Mouse (Mus musculus) MEL (cell line): ENCODE measurements around the gene Nek10. TPM values are rescaled to one million over a fixed set of nuclear protein-coding genes. Genes with fewer than 3 reads are reported as not detected.
A peak's percentile ranks its signal among the peaks of the same experiment; 100 is the strongest.

Experiments
- DNase-seq: peaks from one replicate; pipeline ENCODE4 v3.0.0; 2011; ENCODE audit warnings: low read depth, low spot score
- H3K27ac ChIP-seq: 2 replicates; pipeline ENCODE4 v1.5.1; 2012; ENCODE audit warnings: low read depth, mild to moderate bottlenecking, control low read depth, low read length, moderate library complexity; ENCODE audit not compliant: control insufficient read depth
- H3K27me3 ChIP-seq, 2 experiments: fragments of 150-350 bp in 1 of 2; sonication (generic) in 1 of 2; 2 replicates each; pipeline ENCODE4 v1.6.1; 2012; ENCODE audit warnings: low read length in 2 of 2, mild to moderate bottlenecking in 2 of 2, improper control_type of control experiment in 1 of 2, moderate library complexity in 1 of 2; ENCODE audit not compliant: insufficient read depth in 2 of 2, control insufficient read depth in 1 of 2
- H3K36me3 ChIP-seq, 2 experiments: 2 replicates each; pipeline ENCODE4 v1.6.1; 2012 to 2014; ENCODE audit warnings: low read length in 2 of 2, improper control_type of control experiment in 1 of 2, inconsistent platforms in 1 of 2, mild to moderate bottlenecking in 1 of 2; ENCODE audit not compliant: insufficient read depth in 2 of 2, control insufficient read depth in 1 of 2
- H3K4me1 ChIP-seq, 2 experiments: fragments of 150-350 bp in 1 of 2; sonication (generic) in 1 of 2; 2 replicates each; pipeline ENCODE4 v1.6.1; 2012; ENCODE audit warnings: low read length in 2 of 2, improper control_type of control experiment in 1 of 2, mild to moderate bottlenecking in 1 of 2; ENCODE audit not compliant: insufficient read depth in 2 of 2, control insufficient read depth in 1 of 2
- H3K4me3 ChIP-seq, 2 experiments: fragments of 150-350 bp in 1 of 2; sonication (generic) in 1 of 2; 2 replicates each; pipeline ENCODE4 v1.5.1; 2012; ENCODE audit warnings: low read depth in 2 of 2, low read length in 2 of 2, mild to moderate bottlenecking in 2 of 2, moderate library complexity in 2 of 2, control low read depth in 1 of 2, improper control_type of control experiment in 1 of 2; ENCODE audit not compliant: control insufficient read depth in 1 of 2, insufficient read depth in 1 of 2
- H3K79me2 ChIP-seq: 2 replicates; pipeline ENCODE4 v1.6.1; 2012; ENCODE audit warnings: mild to moderate bottlenecking, low read length, moderate library complexity; ENCODE audit not compliant: control insufficient read depth, poor library complexity, insufficient read depth
- H3K9ac ChIP-seq: 2 replicates; pipeline ENCODE4 v1.6.1; 2012; ENCODE audit warnings: low read depth, mild to moderate bottlenecking, control low read depth, low read length, moderate library complexity; ENCODE audit not compliant: control insufficient read depth, poor library complexity, severe bottlenecking
- H3K9me3 ChIP-seq: fragments of 150-350 bp; sonication (generic); replicated peaks from 2 replicates; pipeline ENCODE4 v1.6.1; 2012; ENCODE audit warnings: mild to moderate bottlenecking, low read length, improper control_type of control experiment, moderate library complexity; ENCODE audit not compliant: insufficient read depth
- CTCF ChIP-seq, 3 experiments: IDR thresholded peaks in 2 of 3; conservative IDR thresholded peaks in 1 of 3; 2 replicates each; pipeline ENCODE4 v1.5.1; 2011 to 2012; ENCODE audit warnings: low read length in 3 of 3, low read depth in 2 of 3, mild to moderate bottlenecking in 2 of 3, improper control_type of control experiment in 1 of 3, inconsistent platforms in 1 of 3, mixed read lengths in 1 of 3, moderate library complexity in 1 of 3; ENCODE audit not compliant: control insufficient read depth in 1 of 3, insufficient read depth in 1 of 3, poor library complexity in 1 of 3, severe bottlenecking in 1 of 3
- GABPA ChIP-seq: IDR thresholded peaks from 2 replicates; pipeline ENCODE4 v1.6.1; 2012; ENCODE audit warnings: low read depth, mild to moderate bottlenecking, inconsistent platforms, low read length, improper control_type of control experiment, moderate library complexity
- HCFC1 ChIP-seq: IDR thresholded peaks from 2 replicates; pipeline ENCODE4 v1.6.1; 2012; ENCODE audit warnings: low read depth, mild to moderate bottlenecking, inconsistent platforms, low read length, improper control_type of control experiment, moderate library complexity
- JUND ChIP-seq: IDR thresholded peaks from 2 replicates; pipeline ENCODE4 v1.6.1; 2011; ENCODE audit warnings: low read depth, mild to moderate bottlenecking, improper control_type of control experiment, low read length
- MAFK ChIP-seq: IDR thresholded peaks from 2 replicates; pipeline ENCODE4 v1.6.1; 2011; ENCODE audit warnings: low read depth, mild to moderate bottlenecking, low read length, improper control_type of control experiment, borderline replicate concordance
- MXI1 ChIP-seq: IDR thresholded peaks from 2 replicates; pipeline ENCODE4 v1.6.1; 2011; ENCODE audit warnings: mild to moderate bottlenecking, low read depth, low read length, improper control_type of control experiment
- MYB ChIP-seq: IDR thresholded peaks from 2 replicates; pipeline ENCODE4 v1.6.1; 2011; ENCODE audit warnings: mild to moderate bottlenecking, low read depth, low read length, improper control_type of control experiment
- NELFE ChIP-seq: IDR thresholded peaks from 2 replicates; pipeline ENCODE4 v1.6.1; 2011; ENCODE audit warnings: low read depth, low read length, improper control_type of control experiment
- NRF1 ChIP-seq: IDR thresholded peaks from 2 replicates; pipeline ENCODE4 v1.6.1; 2014; ENCODE audit warnings: low read depth, mild to moderate bottlenecking, inconsistent platforms, low read length, improper control_type of control experiment, moderate library complexity; ENCODE audit not compliant: poor library complexity, insufficient read depth, severe bottlenecking
- POLR2A ChIP-seq, 2 experiments: IDR thresholded peaks; 2 replicates each; pipeline ENCODE4 v1.6.1; 2011 to 2012; ENCODE audit warnings: low read length in 2 of 2, mild to moderate bottlenecking in 2 of 2, control low read depth in 1 of 2, improper control_type of control experiment in 1 of 2, low read depth in 1 of 2, moderate library complexity in 1 of 2; ENCODE audit not compliant: control insufficient read depth in 1 of 2, insufficient read depth in 1 of 2, poor library complexity in 1 of 2
- POLR2AphosphoS5 ChIP-seq: IDR thresholded peaks from 2 replicates; pipeline ENCODE4 v1.6.1; 2012; ENCODE audit warnings: low read depth, borderline replicate concordance, mild to moderate bottlenecking, inconsistent platforms, low read length, moderate library complexity, mixed read lengths
- RAD21 ChIP-seq: IDR thresholded peaks from 2 replicates; pipeline ENCODE4 v1.6.1; 2011; ENCODE audit warnings: mild to moderate bottlenecking, low read depth, low read length, improper control_type of control experiment
- RCOR1 ChIP-seq: IDR thresholded peaks from 2 replicates; pipeline ENCODE4 v1.6.1; 2012; ENCODE audit warnings: low read depth, mild to moderate bottlenecking, inconsistent platforms, low read length, improper control_type of control experiment
- SIN3A ChIP-seq: IDR thresholded peaks from 2 replicates; pipeline ENCODE4 v1.6.1; 2012; ENCODE audit warnings: low read length, improper control_type of control experiment, inconsistent platforms
- SMC3 ChIP-seq: IDR thresholded peaks from 2 replicates; pipeline ENCODE4 v1.6.1; 2011; ENCODE audit warnings: low read depth, low read length, improper control_type of control experiment
- TBP ChIP-seq: IDR thresholded peaks from 2 replicates; pipeline ENCODE4 v1.8.0; 2011; ENCODE audit warnings: low read depth, low read length, improper control_type of control experiment
- USF1 ChIP-seq: IDR thresholded peaks from 2 replicates; pipeline ENCODE4 v1.6.1; 2014; ENCODE audit warnings: low read depth, mild to moderate bottlenecking, inconsistent platforms, low read length, improper control_type of control experiment, moderate library complexity
- USF2 ChIP-seq, 2 experiments: IDR thresholded peaks; 2 replicates each; pipeline ENCODE4 v1.6.1; 2011 to 2012; ENCODE audit warnings: improper control_type of control experiment in 2 of 2, low read length in 2 of 2, borderline replicate concordance in 1 of 2, inconsistent platforms in 1 of 2, low read depth in 1 of 2, mild to moderate bottlenecking in 1 of 2; ENCODE audit not compliant: insufficient read depth in 1 of 2
- ZC3H11A ChIP-seq: IDR thresholded peaks from 2 replicates; pipeline ENCODE4 v1.6.1; 2012; ENCODE audit warnings: low read depth, mild to moderate bottlenecking, inconsistent platforms, low read length, improper control_type of control experiment
- ZMIZ1 ChIP-seq: IDR thresholded peaks from 2 replicates; pipeline ENCODE4 v1.6.1; 2012; ENCODE audit warnings: low read depth, mild to moderate bottlenecking, inconsistent platforms, low read length, improper control_type of control experiment, moderate library complexity
- ZNF384 ChIP-seq: IDR thresholded peaks from 2 replicates; pipeline ENCODE4 v1.6.1; 2012; ENCODE audit warnings: low read depth, mild to moderate bottlenecking, inconsistent platforms, low read length, improper control_type of control experiment
- polyA plus RNA-seq, 2 experiments: library from polyadenylated mRNA; stranded (reverse) in 1 of 2; unstranded in 1 of 2; fragments of >175 nt in 1 of 2; fragments of >200 nt in 1 of 2; gene quantifications; 2 replicates each; pipeline versions ENCODE4 v1.2.1 to v1.2.4; 2012; ENCODE audit warnings: low replicate concordance in 2 of 2, low read depth in 1 of 2; ENCODE audit not compliant: insufficient read length in 2 of 2, insufficient read depth in 1 of 2, missing spikeins in 1 of 2
- total RNA-seq: library from RNA; depleted of rRNA; stranded (reverse); fragments of 300-350 nt; gene quantifications from 2 replicates; pipeline ENCODE4 v1.2.3, GENCODE M21; 2012

Nek10 gene
- total and polyA plus RNA-seq, 3 experiments: not detected

- Histone ChIP-seq H3K9ac (no peak overlapping the region), H3K27ac (no peak overlapping the region), H3K27me3 (no peaks in the 10 kb centered on the region), H3K9me3 (no peaks in the 10 kb centered on the region), H3K4me1 (no peaks in the 10 kb centered on the region), H3K36me3 (no peaks in the 10 kb centered on the region), H3K4me3 (no peak overlapping the region), H3K79me2 (no peaks in the 10 kb centered on the region)
- no peak for DNase-seq
- TF ChIP-seq SIN3A (no peak), POLR2AphosphoS5 (no peak), NRF1 (no peak), RCOR1 (no peak), HCFC1 (no peak), NELFE (no peak), GABPA (no peak), CTCF (IDR thresholded peaks at IDR 0.05 in 2 of 3, conservative IDR thresholded peaks at IDR 0.05 in 1 of 3; ENCODE audit: control insufficient read depth in 1 of 3, insufficient read depth in 1 of 3, low read depth in 2 of 3, low read length in 3 of 3, poor library complexity in 1 of 3, severe bottlenecking in 1 of 3) (no peak), RAD21 (no peak), ZMIZ1 (no peak)
Observed at GRCm38 (mm10) chr14:14852838-14853237, 49.6 kb downstream of the Nek10 start.

- no peaks in the 10 kb centered on the region for H3K27me3 ChIP-seq
- no peak overlapping the region for H3K9ac ChIP-seq
Observed at GRCm38 (mm10) chr14:14860331-14860730, 57.1 kb downstream of the Nek10 start.

GRCm38 (mm10) chr14:14863690-14864356 lies 60.6 kb downstream of the Nek10 start:
- Histone ChIP-seq H3K27me3 (no peaks in the 10 kb centered on the region), H3K27ac (no peak overlapping the region), H3K36me3 (no peaks in the 10 kb centered on the region), H3K79me2 (no peaks in the 10 kb centered on the region), H3K9me3 (no peaks in the 10 kb centered on the region), H3K9ac (no peak overlapping the region), H3K4me3 (no peak overlapping the region), H3K4me1 (no peaks in the 10 kb centered on the region)
- DNase-seq: peak; percentile 73
- TF ChIP-seq MXI1 (no peak), ZNF384 (peak; percentile 92), RCOR1 (no peak), SMC3 (peak; percentile 86), USF1 (no peak), CTCF (IDR thresholded peaks at IDR 0.05 in 2 of 3, conservative IDR thresholded peaks at IDR 0.05 in 1 of 3; ENCODE audit: control insufficient read depth in 1 of 3, insufficient read depth in 1 of 3, low read depth in 2 of 3, low read length in 3 of 3, poor library complexity in 1 of 3, severe bottlenecking in 1 of 3) (peak; percentile 53 to 89 (median 78)), ZC3H11A (peak; percentile 84), POLR2A (IDR thresholded peaks at IDR 0.05; ENCODE audit: control insufficient read depth in 1 of 2, insufficient read depth in 1 of 2, low read depth in 1 of 2, low read length in 2 of 2, poor library complexity in 1 of 2) (no peak), MAFK (no peak), USF2 (IDR thresholded peaks at IDR 0.05; ENCODE audit: borderline replicate concordance in 1 of 2, insufficient read depth in 1 of 2, low read depth in 1 of 2, low read length in 2 of 2) (no peak), RAD21 (peak; percentile 89), MYB (no peak)

More at GRCm38 (mm10) chr14:14860331-14860730, 57.1 kb downstream of the Nek10 start:
- H3K4me3 ChIP-seq: no peak overlapping the region
- no peaks in the 10 kb centered on the region for H3K79me2 ChIP-seq
- no peaks in the 10 kb centered on the region for H3K4me1 ChIP-seq
- no peaks in the 10 kb centered on the region for H3K36me3 ChIP-seq
- no peak overlapping the region for H3K27ac ChIP-seq
- no peak for DNase-seq
- H3K9me3 ChIP-seq: no peaks in the 10 kb centered on the region
- TF ChIP-seq JUND: no peak
- no peak for TF ChIP-seq TBP
